Mouse (Mus musculus) right cerebral cortex, adult 18-20 months (tissue): Measurements from ENCODE around the gene Ankdd1a.

Experiments
- DNase-seq: peaks from one replicate; pipeline ENCODE4 v3.0.0; 2022; ENCODE audit warnings: mixed read lengths

The Ankdd1a gene

GRCm38 (mm10) chr9:65492351-65492750, 27.6 kb downstream of the Ankdd1a start:
- DNase-seq: no peak

- no peak for DNase-seq
Measured at GRCm38 (mm10) chr9:65491476-65491875, 28.5 kb downstream of the Ankdd1a start.

- no peak for DNase-seq
Measured at GRCm38 (mm10) chr9:65480071-65480470, 39.9 kb downstream of the Ankdd1a start.

GRCm38 (mm10) chr9:65479158-65479557, 40.8 kb downstream of the Ankdd1a start:
- DNase-seq: no peak

DNA sequence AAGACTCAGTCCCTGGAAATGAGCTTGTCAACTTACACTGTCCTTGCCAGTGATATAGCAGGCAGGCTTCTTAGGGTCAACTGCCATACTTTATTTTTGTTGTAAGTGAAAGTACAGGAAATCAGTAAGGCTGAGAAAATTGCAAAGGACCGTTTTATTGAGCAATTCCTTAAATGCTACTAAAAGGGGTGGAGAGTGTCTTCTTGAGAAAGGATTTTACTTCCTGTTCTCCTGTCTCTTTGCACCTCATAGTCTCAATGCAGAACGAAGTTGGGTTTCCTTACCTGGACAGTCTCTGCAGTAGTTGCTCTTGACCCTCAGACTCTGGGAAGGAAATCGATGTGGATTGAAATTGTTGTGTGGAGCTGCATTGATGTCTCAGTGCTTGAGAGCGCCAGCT, 47.2 kb downstream of the Ankdd1a start:
- no peak for DNase-seq

GRCm38 (mm10) chr9:65467686-65468085, 52.3 kb downstream of the Ankdd1a start:
- no peak for DNase-seq

GRCm38 (mm10) chr9:65465241-65465640, 54.8 kb downstream of the Ankdd1a start:
- no peak for DNase-seq

DNA sequence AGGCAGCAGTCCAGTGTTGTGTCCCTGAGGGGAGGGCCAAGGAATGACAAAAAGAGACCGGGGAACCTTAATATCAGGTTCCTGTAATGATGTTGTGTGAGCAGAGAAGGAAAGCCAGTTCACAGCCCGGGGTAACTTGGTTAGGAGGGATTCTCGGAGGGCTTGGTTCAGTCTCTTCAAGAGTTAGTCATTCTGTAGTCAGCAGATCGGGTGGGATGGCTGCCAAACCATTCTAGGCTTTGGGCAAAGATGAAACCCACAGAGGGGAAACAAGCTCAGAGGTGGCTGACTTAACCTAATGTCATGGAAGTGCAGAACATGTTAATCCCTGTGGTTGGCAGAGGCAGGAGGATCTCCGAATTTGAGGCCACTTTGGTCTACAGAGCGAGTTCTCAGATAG, 55.8 kb downstream of the Ankdd1a start:
- DNase-seq: no peak

- no peak for DNase-seq
Measured at GRCm38 (mm10) chr9:65462544-65462943, 57.4 kb downstream of the Ankdd1a start.

DNA sequence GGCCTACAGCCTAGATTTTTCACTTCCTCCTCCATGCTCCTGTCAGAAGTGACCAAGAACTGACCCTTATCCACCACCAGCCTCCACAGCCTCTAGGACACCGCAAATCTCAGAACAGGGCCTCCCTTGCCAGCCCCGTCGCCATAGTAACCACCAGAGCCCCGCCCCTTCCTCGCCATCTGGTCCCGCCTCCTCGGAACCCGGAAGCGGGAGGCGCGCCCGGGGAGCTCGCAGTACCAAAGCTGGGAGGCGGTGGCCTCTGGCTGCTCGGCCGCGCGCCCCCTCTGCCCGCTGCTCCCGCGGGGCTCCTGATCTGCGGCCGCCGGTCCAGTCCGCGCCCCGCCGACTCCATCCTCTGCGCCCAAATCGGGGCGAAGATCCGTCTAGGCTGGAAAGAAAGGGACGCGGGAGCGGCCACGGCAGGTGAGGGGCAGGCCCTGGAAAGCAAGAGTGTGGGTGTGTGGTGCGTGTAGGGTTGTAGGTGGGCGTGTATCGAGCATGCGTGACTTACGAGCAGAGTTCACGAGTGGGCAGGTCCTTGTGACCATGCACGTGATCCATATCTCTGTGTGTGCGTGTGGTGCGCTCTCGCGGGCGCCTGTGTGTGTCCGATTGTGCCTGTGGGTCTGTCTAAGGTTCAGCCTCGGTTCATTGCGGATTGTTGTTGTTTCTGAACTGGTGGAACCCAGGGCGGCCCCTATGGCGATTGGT, 59.1 kb downstream of the Ankdd1a start, which contains the start of gene Spg21:
Spg21 (plus strand) TSS at position 216 of the 711 bp plus-strand sequence.
- peak; percentile 96 for DNase-seq

- DNase-seq: no peak
Measured at GRCm38 (mm10) chr9:65460198-65460597, 59.8 kb downstream of the Ankdd1a start.

DNA sequence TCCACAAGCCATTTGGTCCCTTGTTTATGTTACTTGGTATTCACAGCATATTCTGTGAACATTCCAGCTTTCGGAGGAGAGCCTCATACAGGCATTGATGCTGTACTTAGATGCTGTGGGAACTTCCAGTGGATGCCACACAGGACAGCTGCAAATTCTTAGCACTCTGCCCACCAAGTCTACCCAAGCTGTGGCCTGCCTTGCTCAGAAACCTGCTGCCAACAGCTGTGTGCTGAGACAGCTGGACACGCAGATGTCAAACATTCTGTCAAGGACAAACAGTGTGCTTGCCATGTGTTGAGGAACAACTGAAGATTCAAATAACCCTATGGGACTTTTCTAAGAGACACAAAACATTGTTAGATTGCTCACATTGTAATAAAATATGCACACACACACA, 61.0 kb downstream of the Ankdd1a start:
- DNase-seq: no peak

GRCm38 (mm10) chr9:65447951-65448350, 72.0 kb downstream of the Ankdd1a start:
- no peak for DNase-seq

- no peak for DNase-seq
Measured at GRCm38 (mm10) chr9:65444692-65445091, 75.3 kb downstream of the Ankdd1a start.
